Mouse (Mus musculus) bone marrow macrophage, adult 2 months (primary cell): Measurements from ENCODE around the gene Dennd1b. TPM values are rescaled to one million over a fixed set of nuclear protein-coding genes. Genes with fewer than 3 reads are reported as not detected.

Source experiments
- H3K27ac ChIP-seq: 2 replicates; pipeline ENCODE4 v1.5.1; 2012; ENCODE audit warnings: low read depth, low read length; ENCODE audit not compliant: insufficient read depth
- H3K4me1 ChIP-seq: 2 replicates; pipeline ENCODE4 v1.6.1; 2012; ENCODE audit warnings: low read length; ENCODE audit not compliant: control insufficient read depth, insufficient read depth
- H3K4me3 ChIP-seq: 2 replicates; pipeline ENCODE4 v1.5.1; 2012; ENCODE audit warnings: mild to moderate bottlenecking, low read length, moderate library complexity; ENCODE audit not compliant: insufficient read depth
- CTCF ChIP-seq: IDR thresholded peaks from 2 replicates; pipeline ENCODE4 v1.5.1; 2012; ENCODE audit warnings: low read depth, mild to moderate bottlenecking, low read length, moderate library complexity
- POLR2A ChIP-seq: IDR thresholded peaks from 2 replicates; pipeline ENCODE4 v1.6.1; 2012; ENCODE audit warnings: mild to moderate bottlenecking, low read depth, low read length, borderline replicate concordance
- polyA plus RNA-seq: library from polyadenylated mRNA; stranded (reverse); fragments of >200 nt; gene quantifications from 2 replicates; pipeline ENCODE4 v1.2.4, GENCODE M21; 2012; ENCODE audit not compliant: missing spikeins, insufficient read depth, insufficient read length

The Dennd1b gene
- polyA plus RNA-seq, 1 experiment = 34.4 TPM

- H3K4me3 ChIP-seq = no peak overlapping the region
- TF ChIP-seq POLR2A (no peak), CTCF (no peak)
- no peak overlapping the region for H3K27ac ChIP-seq
Measured at GRCm38 (mm10) chr1:138936169-138936568, 27.1 kb upstream of the Dennd1b start.

GRCm38 (mm10) chr1:138937686-138938370 lies 25.4 kb upstream of the Dennd1b start:
- H3K4me3 ChIP-seq = no peak overlapping the region
- TF ChIP-seq POLR2A = no peak
- no peak for TF ChIP-seq CTCF

More at GRCm38 (mm10) chr1:138936169-138936568, 27.1 kb upstream of the Dennd1b start:
- H3K4me1 ChIP-seq = peaks cover 6% of the 10 kb centered on the region

GRCm38 (mm10) chr1:138939579-138940139 lies 23.6 kb upstream of the Dennd1b start:
- Histone ChIP-seq H3K27ac (no peak overlapping the region), H3K4me3 (no peak overlapping the region), H3K4me1 (peaks cover 6% of the 10 kb centered on the region)
- TF ChIP-seq POLR2A (no peak), CTCF (no peak)

More at GRCm38 (mm10) chr1:138937686-138938370, 25.4 kb upstream of the Dennd1b start:
- Histone ChIP-seq H3K27ac (no peak overlapping the region), H3K4me1 (peaks cover 6% of the 10 kb centered on the region)

- no peak overlapping the region for H3K27ac ChIP-seq
- no peak overlapping the region for H3K4me3 ChIP-seq
- no peak for TF ChIP-seq POLR2A
- TF ChIP-seq CTCF = no peak
- peaks cover 6% of the 10 kb centered on the region for H3K4me1 ChIP-seq
Measured at GRCm38 (mm10) chr1:138940407-138940806, 22.8 kb upstream of the Dennd1b start.

DNA sequence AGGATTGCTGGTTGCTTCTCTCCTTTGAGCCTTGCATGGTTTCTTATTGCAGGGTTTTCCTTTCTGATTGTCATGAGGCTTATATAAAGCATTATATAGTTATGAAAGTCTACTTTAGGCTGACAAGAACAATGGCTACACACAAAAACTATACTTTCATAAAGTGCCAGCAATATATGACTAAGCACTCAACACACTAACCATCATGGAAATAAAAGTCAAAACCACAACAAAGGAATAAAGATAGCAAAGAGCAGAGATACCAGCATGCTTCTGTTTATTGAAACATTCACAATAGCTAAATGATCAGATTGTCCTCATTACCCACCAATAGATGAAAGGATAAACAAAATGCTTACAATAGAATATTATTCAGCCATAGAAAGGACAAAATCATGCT lies 11.1 kb upstream of the Dennd1b start:
- H3K4me3 ChIP-seq = no peak overlapping the region
- no peak overlapping the region for H3K27ac ChIP-seq
- no peak for TF ChIP-seq POLR2A
- no peak for TF ChIP-seq CTCF
- H3K4me1 ChIP-seq = peaks cover 5% of the 10 kb centered on the region; the same call in 1 of the 2 replicates

GRCm38 (mm10) chr1:138954978-138955377 lies 8.3 kb upstream of the Dennd1b start:
- H3K4me3 ChIP-seq = no peak overlapping the region
- peaks cover 6% of the 10 kb centered on the region; the same call in 1 of the 2 replicates for H3K4me1 ChIP-seq
- no peak overlapping the region for H3K27ac ChIP-seq
- TF ChIP-seq POLR2A = no peak
- TF ChIP-seq CTCF = no peak

DNA sequence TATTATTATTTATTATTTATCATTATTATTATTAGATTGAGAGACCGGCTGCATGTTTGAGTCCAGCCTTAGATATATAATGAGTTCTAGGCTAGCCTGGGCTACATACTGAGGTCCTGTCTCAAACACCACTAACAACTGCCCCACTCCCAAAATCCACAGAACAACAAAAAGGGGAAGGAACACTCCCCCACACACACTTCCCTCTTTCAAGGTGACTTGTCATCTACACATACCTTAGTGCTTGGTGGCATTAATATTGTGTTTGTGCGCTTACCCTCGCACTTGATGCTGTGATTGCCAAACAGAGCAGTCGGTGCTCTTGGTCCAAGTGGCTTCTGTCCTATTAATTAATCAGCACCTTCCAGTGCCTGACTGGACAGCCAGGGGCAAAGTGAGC lies 7.8 kb upstream of the Dennd1b start:
- TF ChIP-seq POLR2A = no peak
- TF ChIP-seq CTCF = no peak
- Histone ChIP-seq H3K4me3 (no peak overlapping the region), H3K4me1 (peaks cover 6% of the 10 kb centered on the region; the same call in 1 of the 2 replicates), H3K27ac (no peak overlapping the region)

- H3K27ac ChIP-seq = no peak overlapping the region
- peaks cover 6% of the 10 kb centered on the region; the same call in 1 of the 2 replicates for H3K4me1 ChIP-seq
- H3K4me3 ChIP-seq = no peak overlapping the region
- TF ChIP-seq POLR2A (no peak), CTCF (no peak)
Measured at GRCm38 (mm10) chr1:138956511-138956910, 6.7 kb upstream of the Dennd1b start.

- TF ChIP-seq POLR2A (no peak), CTCF (no peak)
- peaks cover 6% of the 10 kb centered on the region; the same call in 1 of the 2 replicates for H3K4me1 ChIP-seq
- H3K27ac ChIP-seq = no peak overlapping the region
Measured at GRCm38 (mm10) chr1:138957111-138957510, 6.1 kb upstream of the Dennd1b start.

DNA sequence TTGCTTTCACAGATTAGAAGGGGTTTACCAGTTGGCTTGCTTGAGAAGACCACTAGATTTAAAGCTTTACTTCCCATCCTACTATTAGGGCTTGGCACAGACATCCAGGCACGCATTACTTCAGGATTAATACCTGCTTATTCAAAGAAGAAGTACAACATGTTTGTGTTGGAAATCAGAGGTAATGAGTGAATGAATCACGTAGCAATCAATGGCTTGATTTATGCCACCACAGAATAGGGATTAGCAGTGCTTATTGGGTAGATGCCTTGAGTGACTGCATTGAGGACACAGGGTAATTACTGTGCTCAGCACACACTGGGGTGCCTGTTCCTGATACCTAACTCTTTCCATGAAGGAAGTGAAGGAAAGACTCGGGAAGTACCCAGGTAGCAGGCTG lies 4.4 kb upstream of the Dennd1b start:
- Histone ChIP-seq H3K27ac (no peak overlapping the region), H3K4me3 (no peak overlapping the region), H3K4me1 (peaks cover 6% of the 10 kb centered on the region; the same call in 1 of the 2 replicates)
- no peak for TF ChIP-seq POLR2A
- TF ChIP-seq CTCF = no peak

More at GRCm38 (mm10) chr1:138957111-138957510, 6.1 kb upstream of the Dennd1b start:
- no peak overlapping the region for H3K4me3 ChIP-seq
